Mouse (Mus musculus): ENCODE measurements around the gene Prss12. TPM values are rescaled to one million over a fixed set of nuclear protein-coding genes. Genes with fewer than 3 reads are reported as not detected.

The Prss12 gene
- total RNA-seq, 1 experiment from 2014 or later = 1.7 TPM

- DNase-seq = no peak
These were observed 84.4 kb downstream of the Prss12 start for GRCm38 (mm10) chr3:123531124-123531523.

GRCm38 (mm10) chr3:123537279-123537678 lies 90.6 kb downstream of the Prss12 start:
- no peak for DNase-seq

- no peak for DNase-seq
These were observed 97.0 kb downstream of the Prss12 start for GRCm38 (mm10) chr3:123543585-123544304.

GRCm38 (mm10) chr3:123550487-123550886 lies 103.8 kb downstream of the Prss12 start:
- no peak for DNase-seq

GRCm38 (mm10) chr3:123553872-123554271 lies 107.2 kb downstream of the Prss12 start:
- no peak for DNase-seq

GRCm38 (mm10) chr3:123555254-123555865 lies 108.6 kb downstream of the Prss12 start:
- no peak for DNase-seq

Other genes with a start within 250 kb of the Prss12 start
- 6.5 and 9.8 TPM in 2 replicates for gene Synpo2, start 210.8 kb upstream of the Prss12 start, total RNA-seq (2021)
- 93.5 and 106 TPM in 2 replicates for gene Sec24d, start 179.5 kb upstream of the Prss12 start, total RNA-seq (2021)
- gene Mettl14, start 60.8 kb upstream of the Prss12 start, total RNA-seq (2021) = 16.1 and 16.9 TPM in 2 replicates
- 0.44 and 0.86 TPM in 2 replicates for gene Ndst3, start 243.9 kb downstream of the Prss12 start, total RNA-seq (2021)

Data from adrenal gland, postnatal 14 days (tissue).